Mouse (Mus musculus): ENCODE measurements around the gene Arhgef38. TPM values are rescaled to one million over a fixed set of nuclear protein-coding genes. Genes with fewer than 3 reads are reported as not detected.

Gene Arhgef38
- polyA plus RNA-seq, 1 experiment from 2014 or later = 1.5 TPM

DNA sequence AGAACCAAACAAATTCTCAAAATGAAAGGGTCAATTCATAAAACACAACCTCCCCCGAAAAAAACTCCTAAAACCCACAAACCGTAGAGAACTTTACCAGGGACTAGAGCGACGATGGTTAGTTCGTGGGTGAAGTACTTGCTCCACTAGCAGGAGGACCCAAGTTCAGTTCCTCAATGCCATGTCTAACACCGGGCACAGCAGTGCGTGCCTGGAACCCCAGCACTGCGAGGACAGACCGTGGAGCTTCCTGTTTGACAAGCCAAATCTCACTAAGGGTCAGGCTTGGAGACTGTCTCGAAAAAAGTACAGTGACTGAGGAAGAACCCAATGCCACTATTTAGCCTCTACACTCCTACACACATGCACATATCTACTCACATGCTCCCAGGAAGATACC lies 159.2 kb downstream of the Arhgef38 start:
- Histone ChIP-seq H3K4me1 (ENCODE audit: control insufficient read depth, insufficient read depth, low read length) (no peaks in the 10 kb centered on the region), H3K9me3 (ENCODE audit: control insufficient read depth, low read length) (no peaks in the 10 kb centered on the region), H3K27ac (replicated peaks; ENCODE audit: low read depth, low read length) (no peak overlapping the region), H3K9ac (ENCODE audit: low read depth, low read length) (no peak overlapping the region), H3K27me3 (replicated peaks; ENCODE audit: control insufficient read depth, insufficient read depth, low read length) (no peaks in the 10 kb centered on the region), H3K4me2 (ENCODE audit: low read depth, low read length) (no peak overlapping the region), H3K4me3 (ENCODE audit: low read depth, low read length) (no peak overlapping the region), H3K36me3 (ENCODE audit: control insufficient read depth, insufficient read depth, low read length) (peaks cover 25% of the 10 kb centered on the region)
- DNase-seq (ENCODE audit: low spot score) (no peak), ATAC-seq (ENCODE audit: low read depth) (no peak)
- WGBS = 92% methylated on average over 10 of the region's 10 CpGs

Other genes starting within 250 kb of the Arhgef38 start
- 19.5 and 21.9 TPM in 2 replicates for gene Ints12, start 143.1 kb downstream of the Arhgef38 start, polyA plus RNA-seq (2014; fragmentation: Nextera tagmentation; extraction: Ambion mirVana)
- 6.5 and 7.2 TPM in 2 replicates for gene Gstcd, start 142.9 kb downstream of the Arhgef38 start, polyA plus RNA-seq (2014; fragmentation: Nextera tagmentation; extraction: Ambion mirVana)
- 78.0 and 91.0 TPM in 2 replicates for gene Ppa2, start 75.2 kb upstream of the Arhgef38 start, polyA plus RNA-seq (2014; fragmentation: Nextera tagmentation; extraction: Ambion mirVana)